Mouse (Mus musculus) c-Kit-positive CD71-negative TER-119-negative erythroid progenitor cells, embryonic 14.5 days (primary cell): ENCODE measurements at regions not wholly inside any gene's neighbourhood (a gene's known extent, or its start where the extent isn't known, plus 50 kb on each side); places are given as distances from the start of the nearest gene placed in this dataset.

Experiments
- DNase-seq: peaks from one replicate; pipeline ENCODE4 v3.0.0-alpha.2; 2013; ENCODE audit warnings: low read depth

DNA sequence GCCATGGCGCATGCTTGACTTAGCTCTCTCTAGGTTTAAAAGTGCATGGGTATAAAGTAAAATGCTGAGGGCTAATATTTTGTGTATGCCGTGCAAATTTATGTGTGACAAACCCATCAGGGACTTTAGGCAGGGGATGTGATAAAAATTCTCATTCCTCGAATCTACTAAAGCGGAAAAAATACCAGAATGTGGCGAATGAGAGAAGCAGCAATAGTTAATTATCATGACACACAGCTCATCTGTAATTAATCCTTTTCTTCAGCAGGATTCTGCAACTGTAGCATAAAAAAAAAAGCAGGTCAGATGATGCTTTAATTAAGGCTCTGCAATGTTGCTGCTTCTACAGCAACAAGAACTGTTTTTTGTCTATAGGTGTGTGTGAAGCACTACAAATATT lies 286.6 kb upstream of the Prkd1 start:
- DNase-seq: no peak

DNA sequence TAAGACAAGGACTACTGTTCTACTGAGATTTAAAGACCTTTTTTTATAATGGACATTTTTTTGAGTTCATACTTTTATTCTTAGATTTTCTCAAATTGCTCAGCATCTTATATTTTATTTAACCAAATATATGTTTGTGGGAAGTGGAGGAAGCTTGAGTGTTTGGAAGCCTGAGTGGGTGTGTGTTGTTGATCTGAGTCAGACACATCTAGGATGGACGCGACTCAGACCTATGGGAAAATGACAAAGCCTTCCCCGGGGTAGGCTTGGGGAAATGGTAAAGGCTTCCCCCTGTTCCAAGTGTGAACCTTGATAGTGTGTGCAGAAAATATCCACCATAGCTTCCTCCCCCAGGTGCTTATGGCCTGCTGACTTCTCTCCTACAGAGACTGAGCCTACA lies 283.6 kb upstream of the Prkd1 start:
- no peak for DNase-seq

DNA sequence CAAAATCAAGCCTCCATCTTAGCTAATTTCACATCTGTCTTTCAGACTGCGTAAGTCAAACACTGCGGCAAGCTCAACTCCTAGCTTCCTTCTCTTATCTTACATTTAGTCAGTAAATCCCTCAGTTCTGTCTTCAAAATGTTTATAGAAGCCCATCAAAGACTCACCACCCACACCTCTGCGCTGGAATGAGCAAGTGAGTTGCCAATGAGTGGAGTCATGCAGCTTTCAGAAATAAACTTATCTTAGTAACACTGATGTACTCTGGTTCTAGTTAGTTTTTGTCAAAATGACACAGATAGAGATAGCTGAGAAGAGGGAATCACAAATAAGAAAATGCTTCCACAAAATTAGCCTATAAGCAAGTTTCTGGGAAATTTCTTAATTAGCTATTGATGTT lies 280.7 kb upstream of the Prkd1 start:
- no peak for DNase-seq

DNA sequence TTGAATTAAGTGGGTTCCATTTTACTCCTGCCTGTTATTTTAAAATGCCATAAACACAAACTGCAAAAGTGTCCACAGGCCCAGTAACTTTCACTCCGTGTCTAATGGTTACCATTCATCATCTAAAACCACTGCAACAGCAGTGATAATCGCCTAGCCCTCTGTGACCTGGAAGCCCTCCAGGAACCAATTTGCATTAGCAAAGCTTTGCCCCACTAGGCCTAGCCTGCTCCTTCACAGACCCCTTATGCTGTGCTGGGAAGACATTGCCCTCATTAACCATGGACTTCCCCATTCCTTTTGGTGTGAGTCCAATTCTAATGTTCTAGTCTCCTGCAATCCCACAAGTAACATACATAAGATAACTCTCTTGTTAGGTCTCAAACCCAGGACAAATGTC lies 277.3 kb upstream of the Prkd1 start:
- no peak for DNase-seq

DNA sequence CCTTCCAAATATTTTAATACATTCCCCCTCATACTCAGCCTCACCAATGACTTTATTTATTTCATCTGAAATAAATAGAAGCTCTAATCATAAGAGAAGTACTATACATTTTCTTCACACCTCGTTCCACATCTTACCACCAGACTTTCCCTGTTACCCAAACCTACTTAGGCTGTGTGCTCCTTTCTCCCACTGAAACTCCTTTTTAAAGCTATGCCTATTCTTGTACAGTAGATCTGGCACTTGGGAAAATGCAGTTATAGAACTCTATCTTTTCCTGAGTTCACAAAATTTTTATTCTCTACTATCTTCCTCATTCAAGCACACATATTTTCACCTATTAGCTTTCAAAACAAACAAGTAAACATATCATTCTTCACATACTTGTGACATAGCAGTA lies 272.8 kb upstream of the Prkd1 start:
- no peak for DNase-seq

DNA sequence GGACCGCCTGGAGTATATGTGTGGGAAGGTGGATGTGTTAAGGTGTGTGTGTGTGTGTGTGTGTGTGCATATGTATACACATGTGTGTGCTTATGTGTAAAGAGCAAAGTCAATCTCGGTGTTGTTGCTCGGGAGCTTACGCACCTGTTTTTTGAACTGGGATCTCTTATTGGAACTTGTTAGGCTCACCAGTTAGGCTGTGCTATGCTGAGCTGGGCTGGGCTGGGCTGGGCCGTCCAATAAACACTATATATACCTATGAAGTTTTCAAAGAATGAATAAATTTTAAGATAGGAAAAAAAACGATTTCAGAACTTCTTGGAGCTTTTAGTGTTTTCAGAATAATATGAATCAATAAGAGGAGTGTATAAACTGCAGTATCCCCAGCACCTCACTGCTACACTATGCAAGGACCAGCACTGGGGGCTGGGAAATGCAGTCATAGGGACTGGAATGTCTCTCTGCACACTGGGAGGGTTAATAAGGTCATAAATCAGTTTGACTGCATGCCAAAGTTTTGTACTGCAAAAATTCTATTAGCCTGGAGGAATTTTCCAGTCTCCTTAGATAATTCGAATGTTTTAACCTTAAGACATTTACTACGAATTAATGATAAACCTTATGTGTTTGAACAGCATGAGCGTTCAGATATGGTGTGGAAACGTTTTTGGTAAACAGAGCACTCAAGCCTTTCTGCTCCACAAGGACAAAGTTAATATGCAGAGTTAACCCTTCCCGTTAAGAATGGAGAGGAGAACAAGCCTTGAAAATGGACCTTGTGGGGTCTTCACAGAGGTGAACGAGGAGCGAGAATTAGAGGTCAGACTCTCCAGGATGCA lies 250.9 kb upstream of the Prkd1 start:
- DNase-seq: no peak

DNA sequence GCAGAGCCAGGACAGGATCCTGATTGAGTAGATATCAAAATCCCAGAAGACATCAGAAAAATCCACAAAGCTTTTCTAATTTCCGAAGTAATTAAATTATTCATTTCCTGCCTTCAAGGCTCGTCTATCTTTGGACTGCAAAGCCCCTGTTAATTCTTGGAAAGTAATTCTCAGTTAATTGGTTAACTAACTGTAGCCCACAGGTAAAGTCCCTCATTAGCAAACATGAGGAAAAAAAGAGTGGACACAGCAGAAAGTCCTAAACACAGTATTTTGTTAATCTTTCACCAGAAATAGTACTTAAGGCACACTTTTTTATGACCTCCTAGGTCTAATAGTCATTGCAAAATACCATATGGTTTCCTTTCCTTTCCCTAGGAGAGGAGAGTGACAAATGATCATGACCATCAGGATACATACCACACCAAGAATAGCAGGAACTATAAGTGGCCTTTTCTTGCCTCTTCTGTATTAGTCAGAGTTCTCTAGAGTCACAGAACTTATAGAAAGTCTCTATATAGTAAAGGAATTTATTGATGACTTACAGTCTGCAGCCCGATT lies 248.8 kb upstream of the Prkd1 start:
- DNase-seq: no peak

DNA sequence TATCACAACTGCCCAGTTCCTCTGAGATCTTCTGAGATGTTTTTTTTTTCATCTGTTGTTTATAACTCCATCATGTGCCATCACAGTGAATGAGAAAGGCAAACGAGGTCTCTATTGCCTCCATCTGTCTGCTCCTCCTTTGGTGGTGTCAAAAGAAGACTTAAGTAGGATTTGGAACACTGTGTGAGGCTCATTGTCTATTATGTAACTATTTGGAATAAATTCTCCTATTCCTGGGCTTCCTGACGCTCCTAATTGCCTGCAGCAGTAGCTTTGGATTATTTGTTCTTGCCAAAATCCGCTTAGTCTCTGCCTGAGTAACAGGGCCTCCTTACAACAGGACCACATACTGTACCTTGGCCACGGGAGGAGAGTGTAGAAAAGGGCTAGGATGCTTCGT lies 244.7 kb upstream of the Prkd1 start:
- DNase-seq: no peak

DNA sequence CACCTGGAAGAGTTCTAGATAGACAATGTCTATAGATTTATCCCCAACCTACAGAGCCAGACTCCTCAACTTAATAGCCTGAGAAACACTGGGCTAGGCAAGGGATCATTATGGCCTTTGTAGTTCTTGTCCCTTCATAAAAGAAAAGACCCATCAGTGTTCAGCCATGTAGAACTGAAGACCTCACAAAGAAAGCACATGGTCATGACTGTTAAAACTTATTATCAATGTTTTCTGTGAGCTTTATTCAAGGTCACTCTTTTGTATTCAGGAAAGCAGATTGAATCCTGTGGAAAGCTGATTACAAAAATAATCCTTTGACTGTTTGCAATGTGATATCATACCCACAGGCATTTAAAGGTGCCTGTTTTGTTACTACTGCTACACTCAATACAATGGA lies 226.9 kb upstream of the Prkd1 start:
- DNase-seq: no peak

DNA sequence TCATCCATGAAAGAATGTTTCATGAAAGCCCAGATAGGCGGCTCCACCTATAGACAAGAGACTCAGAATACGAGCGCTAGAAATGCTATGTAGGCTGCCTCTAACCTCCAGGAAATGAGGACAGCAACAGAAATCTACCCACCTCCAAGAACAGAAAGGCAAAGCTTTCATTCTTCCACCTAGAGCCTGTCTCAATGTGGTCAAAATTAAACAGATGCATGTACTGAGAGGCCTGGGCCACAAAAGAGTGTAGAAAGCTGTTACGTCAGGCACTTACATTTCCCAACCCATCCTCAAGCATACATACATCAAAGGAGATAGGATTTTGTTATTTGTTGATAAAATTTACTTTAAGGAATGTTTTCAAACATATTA lies 225.1 kb upstream of the Prkd1 start:
- DNase-seq: no peak

DNA sequence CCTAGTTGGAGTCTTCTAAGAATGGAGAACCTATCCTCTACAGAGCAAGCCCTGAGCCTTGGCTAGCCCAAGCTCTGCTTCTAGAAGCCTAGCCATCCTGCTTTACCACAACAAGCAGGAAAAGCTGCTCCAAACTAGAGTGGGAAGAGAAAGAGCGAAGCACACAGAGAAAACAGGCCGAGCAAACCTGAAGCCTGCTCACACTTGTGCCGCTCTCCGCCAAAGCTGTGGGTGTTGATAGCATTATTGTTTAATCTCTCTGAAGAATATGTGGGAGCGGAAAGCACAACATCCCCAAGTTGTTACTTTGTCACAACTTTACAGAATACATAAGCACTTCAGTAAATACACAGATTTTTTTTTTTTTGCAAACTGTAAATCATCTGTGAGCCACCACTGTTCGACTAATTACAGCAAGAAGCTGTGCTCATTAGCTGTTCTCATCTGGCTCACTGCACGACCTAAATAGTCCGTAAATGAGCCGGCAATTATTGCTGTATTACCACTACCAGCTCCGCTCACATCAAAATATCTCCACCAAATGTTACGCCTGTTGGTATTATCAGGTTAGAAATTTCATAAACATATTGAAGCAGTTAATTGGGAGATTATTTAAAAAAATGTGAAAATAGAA lies 224.6 kb upstream of the Prkd1 start:
- DNase-seq: no peak

DNA sequence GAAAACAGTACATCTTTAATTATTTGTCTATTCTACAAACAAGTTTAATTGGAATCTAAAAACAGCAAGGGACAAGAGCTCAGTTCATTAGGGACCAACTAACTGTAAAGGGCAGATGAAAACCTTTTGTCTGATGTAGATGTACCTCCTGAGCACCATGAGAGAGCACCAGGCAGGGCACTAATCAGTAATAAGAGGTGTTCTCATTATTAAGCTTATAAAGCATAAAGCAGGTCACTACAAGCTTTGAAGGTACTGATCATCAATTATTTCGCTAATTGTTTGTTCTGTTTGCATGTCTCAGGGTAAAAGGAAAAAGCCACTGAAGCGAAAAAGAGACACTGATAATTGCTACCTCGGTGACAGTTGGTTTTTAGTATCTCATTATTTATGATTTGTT lies 202.7 kb upstream of the Prkd1 start:
- DNase-seq: no peak

DNA sequence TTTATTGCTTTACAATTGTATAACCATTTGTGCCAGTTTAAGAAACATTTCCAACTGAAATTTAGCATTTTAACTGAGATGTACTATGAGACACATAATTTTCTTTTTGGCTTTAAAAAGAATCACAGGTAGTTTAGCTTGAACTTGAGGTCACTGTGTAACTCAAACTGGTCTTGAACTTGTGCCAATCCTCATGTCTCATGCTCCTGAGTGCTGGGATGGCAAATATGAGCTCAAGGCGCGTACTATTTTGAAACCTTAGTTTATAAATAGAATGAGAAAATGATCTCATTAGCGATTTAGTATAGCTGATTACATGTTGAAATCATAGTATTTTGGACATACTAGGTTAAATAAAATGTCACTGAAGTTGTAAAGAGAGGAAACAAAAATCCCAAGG lies 199.1 kb upstream of the Prkd1 start:
- no peak for DNase-seq

DNA sequence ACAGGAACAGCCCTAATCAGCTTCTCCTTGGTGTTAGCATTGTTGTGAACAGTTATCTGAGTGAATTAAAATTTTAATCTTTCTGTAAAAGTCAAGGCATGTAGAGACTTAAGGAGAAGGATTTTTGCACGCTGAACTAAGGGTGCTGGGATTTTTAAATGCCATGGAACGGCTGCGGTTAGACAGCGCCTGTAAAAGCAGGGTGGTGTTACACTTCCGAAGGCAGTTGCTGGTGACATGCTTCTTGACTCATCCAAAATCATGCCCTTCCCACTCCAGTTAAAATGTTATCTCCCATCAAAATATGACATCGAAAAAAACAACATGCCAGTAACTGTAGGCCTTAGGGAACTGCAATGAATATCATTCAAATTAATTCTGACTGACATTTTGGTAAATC lies 193.8 kb upstream of the Prkd1 start:
- no peak for DNase-seq

DNA sequence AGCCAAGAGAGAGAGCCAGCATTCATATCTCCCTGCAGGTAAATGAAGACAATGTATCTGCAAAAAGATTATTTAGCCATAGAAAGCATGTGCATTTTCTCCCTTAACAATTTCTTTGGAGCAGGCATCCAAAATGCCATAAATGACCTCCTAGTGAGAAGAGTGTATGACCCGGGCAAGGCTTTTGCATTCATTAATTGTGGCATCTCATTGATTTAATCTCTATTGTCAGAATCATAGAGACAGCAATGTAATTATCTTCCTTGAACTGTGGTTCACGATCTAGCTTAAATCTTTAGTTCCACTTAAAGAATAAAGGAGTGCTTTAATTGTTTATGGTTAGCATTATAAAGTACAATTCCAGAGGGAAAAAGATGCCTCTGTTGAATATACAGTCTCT lies 190.5 kb upstream of the Prkd1 start:
- no peak for DNase-seq

DNA sequence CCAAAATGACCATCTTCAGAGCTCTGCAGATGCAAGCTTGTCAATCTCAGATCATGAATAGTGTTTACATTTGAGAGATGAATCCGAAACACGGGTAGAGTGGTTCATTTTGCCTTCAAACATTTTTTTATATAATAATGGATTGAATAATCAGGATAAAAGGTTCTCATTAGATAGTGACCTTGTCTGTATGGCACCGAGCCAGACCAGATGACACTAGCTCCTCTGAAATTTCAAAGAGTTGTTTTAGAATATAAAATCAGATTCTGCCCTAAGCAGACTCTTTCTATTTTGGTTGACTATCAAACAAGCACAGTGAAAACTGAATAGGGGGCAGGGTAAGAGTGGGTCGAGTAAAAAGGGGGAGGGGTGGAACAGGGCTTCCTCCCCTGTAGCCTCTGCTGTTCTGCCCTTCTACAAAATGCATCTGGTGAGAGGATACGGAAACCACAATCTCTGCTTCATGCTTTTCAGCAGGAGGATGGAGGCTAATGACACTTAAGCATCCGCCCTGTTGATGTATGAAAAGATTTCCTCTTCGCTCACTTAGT lies 159.9 kb upstream of the Prkd1 start:
- DNase-seq: no peak

DNA sequence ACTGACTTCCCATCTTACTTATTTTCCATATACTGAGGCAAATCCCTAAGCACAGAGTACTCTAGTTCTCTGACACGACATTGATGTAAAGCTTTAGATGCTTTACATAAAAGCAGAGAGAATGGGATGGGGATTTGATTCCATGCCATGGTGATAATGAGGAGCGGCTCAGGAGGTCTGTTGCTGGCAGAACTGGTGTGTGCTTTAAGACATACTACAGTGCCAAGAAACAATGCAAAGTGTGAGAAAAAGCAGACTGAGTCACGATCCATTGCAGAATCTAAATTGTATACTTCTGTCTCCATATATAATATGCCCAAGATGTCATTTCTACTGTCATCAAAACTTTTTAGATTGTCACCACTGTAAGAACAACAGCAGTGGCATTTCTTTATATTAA lies 155.5 kb upstream of the Prkd1 start:
- DNase-seq: no peak

DNA sequence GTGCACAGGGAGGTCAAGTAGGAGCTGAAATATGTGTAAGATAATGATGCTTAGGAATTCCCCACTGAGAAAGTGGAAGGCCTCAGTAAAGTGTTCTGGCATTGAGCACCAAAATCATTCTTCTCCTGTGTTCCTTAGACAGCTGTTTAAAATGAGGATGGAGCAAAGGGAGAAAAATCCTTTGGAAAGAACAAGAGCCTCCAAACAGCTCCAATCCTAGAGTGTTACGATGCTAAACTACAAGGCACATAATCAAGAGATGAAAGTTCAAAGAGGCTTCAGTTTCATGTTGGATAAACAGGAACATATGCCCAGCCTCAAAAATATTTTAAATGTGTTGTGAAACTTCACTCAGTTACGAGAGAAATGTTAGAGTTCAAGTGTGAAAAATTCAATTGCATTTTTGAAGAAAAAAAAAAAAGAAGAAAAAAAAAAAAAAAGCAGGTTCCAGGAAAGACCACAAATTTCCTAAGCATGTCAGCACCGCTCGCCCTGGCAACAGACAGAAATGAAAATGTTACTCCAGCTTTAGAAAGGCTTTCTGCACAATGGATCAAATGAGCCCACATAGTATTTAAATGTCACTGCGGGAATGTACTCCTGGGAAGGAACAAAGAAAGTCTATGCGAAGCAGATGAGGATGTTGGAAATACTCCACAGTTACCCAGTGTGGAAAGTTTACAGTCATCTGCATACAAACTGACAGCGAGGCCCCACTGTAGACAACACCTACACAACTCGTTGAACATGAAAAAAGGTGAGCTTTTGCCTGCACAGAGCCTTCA lies 116.5 kb upstream of the Prkd1 start:
- no peak for DNase-seq

DNA sequence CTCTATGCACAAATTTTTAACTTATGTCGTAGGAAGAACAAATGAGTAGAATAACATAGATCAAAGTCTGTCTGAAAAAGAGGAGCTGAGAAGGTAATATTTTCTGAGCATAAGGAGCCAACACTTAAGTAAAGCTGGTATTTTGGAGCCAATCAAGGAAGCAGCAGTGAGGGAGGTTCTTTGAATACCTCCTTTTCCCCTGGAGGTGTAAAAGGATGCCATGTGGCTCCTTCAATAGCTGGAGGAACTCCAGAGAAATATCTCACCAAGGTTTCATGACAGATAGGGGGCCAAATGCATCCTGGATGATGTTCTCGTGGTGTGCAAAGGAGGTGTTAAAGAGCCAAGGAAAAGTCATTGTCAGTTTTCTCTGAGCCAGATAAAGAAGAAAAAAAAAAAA lies 115.6 kb upstream of the Prkd1 start:
- no peak for DNase-seq

DNA sequence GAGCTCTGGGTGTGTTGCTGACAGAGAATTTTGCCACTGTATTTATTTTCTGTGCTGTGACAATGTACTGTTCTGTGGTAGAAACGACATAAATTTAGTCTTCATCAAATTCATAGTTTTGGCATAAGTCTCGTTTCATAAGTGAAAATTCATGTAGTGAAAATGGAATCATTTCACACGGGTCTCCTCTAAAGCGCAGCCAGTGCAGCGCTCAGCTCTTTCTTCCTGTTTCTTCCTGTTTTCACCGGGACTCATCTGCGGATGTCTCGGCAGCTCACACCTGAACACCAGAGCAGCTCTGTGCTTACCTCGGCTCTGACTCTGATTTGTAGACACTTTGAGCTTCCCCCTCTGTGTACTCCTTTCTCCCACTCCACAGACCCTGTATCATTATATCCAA lies 85.2 kb upstream of the Prkd1 start:
- DNase-seq: no peak

DNA sequence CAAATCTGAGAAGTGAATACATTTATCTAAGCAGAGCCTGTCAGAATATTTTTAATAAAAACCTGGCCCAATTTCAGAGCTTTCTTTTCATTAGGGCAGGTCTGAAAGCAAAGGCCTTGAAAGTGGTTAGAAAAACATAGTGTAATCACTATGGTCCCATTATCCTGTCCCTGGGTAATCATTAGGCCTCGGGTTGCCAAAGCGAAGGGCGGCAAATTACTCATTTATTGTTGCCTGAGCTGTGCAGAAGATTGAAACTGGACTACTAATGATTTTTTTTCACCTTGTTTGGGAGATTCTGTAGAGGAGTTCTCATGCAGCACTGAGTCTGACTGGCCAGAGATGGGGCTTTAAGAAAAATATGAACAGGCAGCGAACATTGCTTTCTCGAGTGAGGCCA lies 63.7 kb upstream of the Prkd1 start:
- DNase-seq: no peak

DNA sequence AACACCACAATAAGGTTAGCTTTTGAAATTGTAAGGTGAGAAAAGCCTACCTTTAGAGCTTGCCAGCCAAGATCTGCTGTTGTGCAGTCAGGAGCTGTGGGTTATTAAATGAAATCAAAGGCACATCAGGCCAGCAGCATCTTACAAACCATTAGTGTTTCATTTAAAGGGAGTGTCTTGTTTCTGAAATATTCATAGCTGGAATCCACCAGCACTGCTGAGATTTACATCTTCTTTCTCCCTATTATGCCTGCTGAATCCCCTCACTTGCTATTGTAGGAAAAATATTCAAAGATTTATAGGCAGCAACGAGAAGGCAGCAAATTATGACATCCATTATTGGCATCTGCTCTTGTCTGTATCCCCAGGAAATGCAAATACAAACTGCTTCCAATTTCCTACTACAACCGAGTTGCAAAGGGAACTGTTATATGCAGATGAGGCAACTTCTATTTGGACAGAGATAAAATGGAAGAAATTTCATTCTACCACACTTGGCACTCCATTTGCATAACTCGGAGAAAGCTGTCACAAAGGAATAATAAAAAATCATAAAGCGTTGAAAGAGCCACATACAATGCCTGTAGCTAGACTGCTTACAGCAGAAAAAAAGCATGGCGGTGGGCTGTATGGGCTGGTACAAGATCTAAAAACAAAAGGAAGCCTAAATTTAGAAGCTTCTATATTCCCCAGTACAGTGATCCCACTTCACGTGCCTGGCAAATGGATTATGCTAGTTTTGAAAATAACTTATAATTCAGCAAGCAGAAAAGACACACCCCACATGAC lies 60.3 kb upstream of the Prkd1 start:
- DNase-seq: no peak
